Mouse (Mus musculus): ENCODE data around the gene Ttll11. TPM values are rescaled to one million over a fixed set of nuclear protein-coding genes. Genes with fewer than 3 reads are reported as not detected.

Gene Ttll11
- polyA plus RNA-seq, 1 experiment: 0.91 TPM

DNA sequence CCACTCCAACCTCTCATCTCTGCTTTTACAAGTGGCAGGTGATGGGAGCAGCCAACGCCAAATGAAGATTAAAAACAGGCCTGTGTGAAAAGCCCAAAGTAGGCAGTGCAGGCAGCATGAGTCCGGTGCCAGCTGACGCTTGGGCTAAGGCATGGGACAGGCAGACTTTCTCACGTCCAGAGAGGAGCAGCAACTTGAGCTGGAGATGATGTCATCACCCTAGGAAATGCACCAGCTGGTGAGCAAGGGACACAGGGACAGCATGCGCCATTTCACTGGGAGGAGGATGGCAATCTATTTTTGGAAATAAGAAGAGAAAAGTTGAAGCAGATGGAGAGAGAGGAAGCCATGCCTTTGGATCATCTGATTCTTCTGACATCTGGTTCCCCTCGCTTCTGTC is 51.6 kb downstream of the Ttll11 start:
- Histone ChIP-seq H3K4me1 (ENCODE audit: control insufficient read depth, insufficient read depth, insufficient read length, low read length) (no peaks in the 10 kb centered on the region), H3K27ac (ENCODE audit: insufficient read depth, low read depth, low read length) (no peak overlapping the region), H3K27me3 (ENCODE audit: control insufficient read depth, insufficient read depth, low read length) (no peaks in the 10 kb centered on the region), H3K4me3 (ENCODE audit: low read depth, low read length) (no peak overlapping the region), H3K36me3 (ENCODE audit: control insufficient read depth, insufficient read depth, low read length) (no peaks in the 10 kb centered on the region)
- TF ChIP-seq POLR2A (IDR thresholded peaks at IDR 0.05; ENCODE audit: low read depth, low read length) (no peak), CTCF (IDR thresholded peaks at IDR 0.05; ENCODE audit: extremely low read depth, insufficient read length, insufficient replicate concordance, low read depth, low read length) (no peak)
- 70% methylated on average over 6 of the region's 6 CpGs for WGBS

DNA sequence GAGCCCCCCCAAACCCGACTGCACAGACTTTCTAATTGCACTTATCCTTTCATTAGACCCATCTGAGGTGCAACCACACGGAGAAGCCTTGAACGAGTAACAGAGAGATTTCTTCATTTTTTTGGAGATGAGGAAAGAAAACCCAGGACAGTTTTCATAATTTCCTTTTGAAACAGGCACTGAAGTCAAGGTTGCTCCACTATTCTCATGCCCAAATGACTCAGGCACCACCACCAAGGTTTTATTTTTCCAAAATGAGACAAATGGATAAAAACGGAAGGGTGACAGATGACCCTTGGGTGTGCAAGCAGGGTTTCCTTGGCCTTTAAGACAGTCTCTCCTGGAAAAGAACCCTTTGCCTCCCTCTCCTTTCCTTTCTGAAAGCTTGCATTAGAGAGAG is 54.8 kb downstream of the Ttll11 start:
- 68% methylated on average over 4 of the region's 4 CpGs for WGBS
- no peaks in the 10 kb centered on the region for H3K27me3 ChIP-seq (ENCODE audit: control insufficient read depth, insufficient read depth, low read length)
- no peaks in the 10 kb centered on the region for H3K36me3 ChIP-seq (ENCODE audit: control insufficient read depth, insufficient read depth, low read length)
- no peak for TF ChIP-seq CTCF (IDR thresholded peaks at IDR 0.05; ENCODE audit: extremely low read depth, insufficient read length, insufficient replicate concordance, low read depth, low read length)
- no peak for TF ChIP-seq POLR2A (IDR thresholded peaks at IDR 0.05; ENCODE audit: low read depth, low read length)
- no peak overlapping the region for H3K4me3 ChIP-seq (ENCODE audit: low read depth, low read length)
- H3K27ac ChIP-seq (ENCODE audit: insufficient read depth, low read depth, low read length): no peak overlapping the region
- no peaks in the 10 kb centered on the region for H3K4me1 ChIP-seq (ENCODE audit: control insufficient read depth, insufficient read depth, insufficient read length, low read length)

DNA sequence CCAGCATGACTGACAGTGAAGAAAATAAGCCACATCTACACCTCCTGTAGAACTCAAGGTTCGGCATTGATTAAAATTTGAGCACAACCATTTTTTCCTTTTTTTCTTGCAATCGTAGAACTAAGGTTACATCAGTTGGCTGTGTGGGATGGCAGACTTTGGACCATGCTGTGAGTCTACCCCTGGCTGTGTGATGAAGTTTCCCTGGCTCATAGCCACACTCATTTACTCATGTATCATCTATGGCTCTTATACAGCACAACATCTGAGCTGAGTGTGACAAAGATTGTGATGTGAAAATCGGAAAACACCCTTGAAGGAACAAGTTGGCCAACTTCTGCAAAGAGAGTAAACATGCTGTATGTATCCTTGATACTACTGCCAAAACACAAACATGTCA is 56.8 kb downstream of the Ttll11 start:
- TF ChIP-seq CTCF (IDR thresholded peaks at IDR 0.05; ENCODE audit: extremely low read depth, insufficient read length, insufficient replicate concordance, low read depth, low read length) (no peak), POLR2A (IDR thresholded peaks at IDR 0.05; ENCODE audit: low read depth, low read length) (no peak)
- H3K27me3 ChIP-seq (ENCODE audit: control insufficient read depth, insufficient read depth, low read length): no peaks in the 10 kb centered on the region
- H3K4me1 ChIP-seq (ENCODE audit: control insufficient read depth, insufficient read depth, insufficient read length, low read length): no peaks in the 10 kb centered on the region
- H3K4me3 ChIP-seq (ENCODE audit: low read depth, low read length): no peak overlapping the region
- H3K36me3 ChIP-seq (ENCODE audit: control insufficient read depth, insufficient read depth, low read length): no peaks in the 10 kb centered on the region
- no peak overlapping the region for H3K27ac ChIP-seq (ENCODE audit: insufficient read depth, low read depth, low read length)
- WGBS: 70% methylated on average over 3 of the region's 3 CpGs

DNA sequence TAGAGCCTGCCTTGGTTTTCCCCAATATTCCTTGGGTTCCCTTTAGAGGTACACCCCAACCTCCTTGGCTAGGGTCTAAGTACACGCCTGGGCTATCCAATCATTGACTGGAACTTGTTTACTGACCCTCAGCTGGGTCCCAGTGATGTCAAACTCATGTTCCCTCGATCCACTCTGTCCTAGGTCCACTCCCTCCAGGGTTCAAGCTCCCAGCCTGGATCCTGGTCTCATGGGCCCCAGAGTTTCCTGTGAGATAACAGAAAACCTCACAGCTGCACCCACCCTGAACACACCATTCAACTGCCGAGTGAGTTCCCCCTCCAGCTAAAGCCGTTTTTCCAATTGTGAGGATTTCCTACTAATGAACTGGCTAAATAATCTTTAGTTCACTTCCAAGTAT is 67.6 kb downstream of the Ttll11 start:
- no peaks in the 10 kb centered on the region for H3K27me3 ChIP-seq (ENCODE audit: control insufficient read depth, insufficient read depth, low read length)
- no peak overlapping the region for H3K27ac ChIP-seq (ENCODE audit: insufficient read depth, low read depth, low read length)
- H3K4me1 ChIP-seq (ENCODE audit: control insufficient read depth, insufficient read depth, insufficient read length, low read length): no peaks in the 10 kb centered on the region
- H3K4me3 ChIP-seq (ENCODE audit: low read depth, low read length): no peak overlapping the region
- H3K36me3 ChIP-seq (ENCODE audit: control insufficient read depth, insufficient read depth, low read length): no peaks in the 10 kb centered on the region
- TF ChIP-seq POLR2A (IDR thresholded peaks at IDR 0.05; ENCODE audit: low read depth, low read length) (no peak), CTCF (IDR thresholded peaks at IDR 0.05; ENCODE audit: extremely low read depth, insufficient read length, insufficient replicate concordance, low read depth, low read length) (no peak)
- WGBS: 49% methylated on average over 4 of the region's 4 CpGs

DNA sequence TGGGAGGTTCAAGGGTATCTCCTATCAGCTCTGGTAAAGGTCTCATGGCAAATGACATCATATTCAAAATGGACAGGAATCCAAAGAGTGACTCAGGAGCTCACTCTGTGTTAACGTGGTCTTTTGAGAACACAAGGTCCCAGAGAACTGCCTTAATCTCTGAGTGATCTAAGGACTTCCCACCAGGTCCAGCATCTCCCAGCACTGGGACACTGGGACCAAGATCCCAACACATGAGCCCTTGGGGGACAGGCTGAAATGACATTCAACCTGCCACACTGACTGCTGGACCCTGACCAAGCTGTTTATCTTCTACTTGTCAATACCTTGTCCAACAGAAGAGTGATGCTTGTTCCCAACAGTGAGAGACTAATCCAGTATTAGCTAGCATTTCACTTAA is 68.0 kb downstream of the Ttll11 start:
- TF ChIP-seq CTCF (IDR thresholded peaks at IDR 0.05; ENCODE audit: extremely low read depth, insufficient read length, insufficient replicate concordance, low read depth, low read length) (no peak), POLR2A (IDR thresholded peaks at IDR 0.05; ENCODE audit: low read depth, low read length) (no peak)
- H3K4me1 ChIP-seq (ENCODE audit: control insufficient read depth, insufficient read depth, insufficient read length, low read length): no peaks in the 10 kb centered on the region
- no peaks in the 10 kb centered on the region for H3K36me3 ChIP-seq (ENCODE audit: control insufficient read depth, insufficient read depth, low read length)

DNA sequence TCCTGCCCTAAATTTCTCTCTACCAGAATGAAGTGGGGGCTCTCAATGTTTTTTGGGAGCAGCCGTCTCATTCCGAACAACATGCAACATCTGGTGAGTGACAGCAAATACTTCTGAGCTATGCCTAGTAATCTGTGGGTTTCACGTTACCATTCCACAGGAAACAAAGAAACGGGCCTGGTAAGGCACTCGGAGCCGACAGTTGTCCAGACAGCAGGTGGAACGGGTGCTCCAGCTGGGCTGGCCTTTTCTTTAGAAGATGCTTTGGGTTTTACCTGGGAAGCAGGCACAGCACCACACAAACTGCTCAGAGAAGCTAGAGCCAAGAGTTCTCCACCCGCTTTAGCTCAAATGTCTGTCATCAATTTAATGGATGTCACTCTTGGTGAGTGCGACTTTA is 69.0 kb downstream of the Ttll11 start:
- Histone ChIP-seq H3K4me3 (ENCODE audit: low read depth, low read length) (no peak overlapping the region), H3K27me3 (ENCODE audit: control insufficient read depth, insufficient read depth, low read length) (no peaks in the 10 kb centered on the region), H3K27ac (ENCODE audit: insufficient read depth, low read depth, low read length) (no peak overlapping the region), H3K4me1 (ENCODE audit: control insufficient read depth, insufficient read depth, insufficient read length, low read length) (no peaks in the 10 kb centered on the region), H3K36me3 (ENCODE audit: control insufficient read depth, insufficient read depth, low read length) (no peaks in the 10 kb centered on the region)
- TF ChIP-seq POLR2A (IDR thresholded peaks at IDR 0.05; ENCODE audit: low read depth, low read length) (no peak), CTCF (IDR thresholded peaks at IDR 0.05; ENCODE audit: extremely low read depth, insufficient read length, insufficient replicate concordance, low read depth, low read length) (no peak)
- 72% methylated on average over 9 of the region's 9 CpGs for WGBS

More for the DNA sequence above, 68.0 kb downstream of the Ttll11 start:
- Histone ChIP-seq H3K4me3 (ENCODE audit: low read depth, low read length) (no peak overlapping the region), H3K27me3 (ENCODE audit: control insufficient read depth, insufficient read depth, low read length) (no peaks in the 10 kb centered on the region), H3K27ac (ENCODE audit: insufficient read depth, low read depth, low read length) (no peak overlapping the region)
- WGBS: 86% methylated on average over 1 of the region's 1 CpGs

DNA sequence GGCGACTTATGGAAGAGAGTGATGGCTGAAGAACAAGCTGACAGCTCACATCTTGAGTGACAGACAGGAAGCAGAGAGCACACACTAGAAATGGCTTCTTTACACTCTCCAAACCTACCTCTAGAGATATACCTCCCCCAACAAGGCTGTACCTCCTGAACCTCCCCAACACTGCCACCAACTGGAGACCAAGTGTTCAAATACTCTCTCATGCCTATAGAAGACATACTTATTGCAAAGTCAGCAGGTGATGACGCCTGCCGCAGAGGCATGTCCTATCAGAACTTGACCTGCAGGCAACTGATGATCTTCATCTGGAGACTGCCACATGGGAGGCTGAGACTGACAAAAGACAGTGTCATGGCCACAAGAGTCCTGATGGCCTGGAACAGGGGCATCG is 70.4 kb downstream of the Ttll11 start:
- no peaks in the 10 kb centered on the region for H3K4me1 ChIP-seq (ENCODE audit: control insufficient read depth, insufficient read depth, insufficient read length, low read length)
- H3K27ac ChIP-seq (ENCODE audit: insufficient read depth, low read depth, low read length): no peak overlapping the region
- no peaks in the 10 kb centered on the region for H3K27me3 ChIP-seq (ENCODE audit: control insufficient read depth, insufficient read depth, low read length)
- no peak overlapping the region for H3K4me3 ChIP-seq (ENCODE audit: low read depth, low read length)
- no peaks in the 10 kb centered on the region for H3K36me3 ChIP-seq (ENCODE audit: control insufficient read depth, insufficient read depth, low read length)
- TF ChIP-seq POLR2A (IDR thresholded peaks at IDR 0.05; ENCODE audit: low read depth, low read length) (no peak), CTCF (IDR thresholded peaks at IDR 0.05; ENCODE audit: extremely low read depth, insufficient read length, insufficient replicate concordance, low read depth, low read length) (no peak)
- 97% methylated on average over 4 of the region's 4 CpGs for WGBS

DNA sequence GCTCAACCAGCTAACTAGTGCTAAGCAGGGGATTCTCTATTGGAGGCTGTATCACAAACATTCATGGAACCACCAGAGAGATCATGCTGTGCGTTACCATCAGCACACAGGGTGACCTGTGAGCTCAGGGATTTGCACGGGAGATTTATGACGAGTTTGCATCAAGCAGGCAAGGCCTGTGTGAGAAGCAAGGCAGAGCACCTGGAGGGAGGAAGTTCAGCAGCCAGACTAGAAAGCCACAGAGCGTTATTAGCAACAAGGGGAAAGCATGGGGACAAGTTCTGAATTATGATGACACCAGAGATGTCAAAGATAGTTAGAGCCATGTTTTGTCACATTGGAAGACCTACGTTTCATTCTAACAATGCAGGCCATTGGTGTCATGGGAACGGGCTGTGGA is 72.1 kb downstream of the Ttll11 start:
- H3K4me3 ChIP-seq (ENCODE audit: low read depth, low read length): no peak overlapping the region
- no peak for TF ChIP-seq POLR2A (IDR thresholded peaks at IDR 0.05; ENCODE audit: low read depth, low read length)
- TF ChIP-seq CTCF (IDR thresholded peaks at IDR 0.05; ENCODE audit: extremely low read depth, insufficient read length, insufficient replicate concordance, low read depth, low read length): no peak
- H3K27me3 ChIP-seq (ENCODE audit: control insufficient read depth, insufficient read depth, low read length): no peaks in the 10 kb centered on the region
- no peaks in the 10 kb centered on the region for H3K36me3 ChIP-seq (ENCODE audit: control insufficient read depth, insufficient read depth, low read length)
- WGBS: 76% methylated on average over 6 of the region's 6 CpGs
- no peaks in the 10 kb centered on the region for H3K4me1 ChIP-seq (ENCODE audit: control insufficient read depth, insufficient read depth, insufficient read length, low read length)
- no peak overlapping the region for H3K27ac ChIP-seq (ENCODE audit: insufficient read depth, low read depth, low read length)
